Mouse (Mus musculus): ENCODE results near the gene Lnpep. TPM values are rescaled to one million over a fixed set of nuclear protein-coding genes. Genes with fewer than 3 reads are reported as not detected.

Gene Lnpep
- 34.6 and 36.5 TPM in 2 replicates for total RNA-seq (2012; rRNA removed)
- total RNA-seq (2014; rRNA removed): 33.6 and 36.6 TPM in 2 replicates
- polyA plus RNA-seq (2012; ENCODE audit: insufficient read length, low read depth): 19.1 and 40.8 TPM in 2 replicates

DNA sequence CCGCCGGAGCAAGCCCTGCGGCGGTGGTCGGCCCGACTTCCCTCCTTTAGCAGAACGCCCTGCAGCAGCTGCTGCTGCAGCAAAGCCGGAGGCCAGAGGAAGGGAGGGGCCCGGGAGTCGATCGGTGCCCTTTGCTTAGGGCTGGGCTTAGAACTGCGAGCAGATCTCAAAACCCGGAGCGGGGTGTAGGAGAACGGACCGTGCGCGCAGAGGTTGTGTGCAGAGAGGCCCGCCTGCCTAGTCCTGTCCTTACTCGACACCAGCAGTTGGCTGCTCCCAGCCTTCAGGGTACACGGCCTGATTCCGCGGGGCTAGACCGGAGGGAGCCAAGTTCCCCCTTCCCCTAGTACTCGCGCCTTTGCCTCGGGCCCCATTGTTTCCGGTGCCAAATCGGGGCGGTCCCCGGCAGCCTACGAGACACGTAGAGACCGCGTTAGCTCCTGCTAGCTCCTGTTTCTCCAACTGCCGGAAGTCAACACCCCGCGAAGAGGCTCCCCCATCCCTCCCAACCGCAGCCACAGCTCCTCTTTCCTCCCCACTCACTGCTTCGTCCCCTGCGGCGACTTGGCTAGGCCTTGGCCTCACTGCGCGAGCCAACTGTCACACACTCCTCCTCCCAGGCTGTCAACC, at the start of gene Lnpep:
Lnpep (minus strand) TSS at position 94 of the 630 bp plus-strand sequence.
- Histone ChIP-seq H3K9me3 (replicated peaks; ENCODE audit: low read length) (peaks cover 2% of the 10 kb centered on the region), H3K9ac (ENCODE audit: insufficient read depth, low read depth) (peak within 1 kb of the TSS; percentile 90), H3K4me3 (replicated peaks in 1 of 3; ENCODE audit: low read depth in 2 of 3, low read length in 2 of 3, poor library complexity in 1 of 3) (peak within 1 kb of the TSS; percentile 93 to 96 (median 93)), H3K27me3 (replicated peaks) (no peaks in the 10 kb centered on the region), H3K36me3 (replicated peaks in 1 of 2; ENCODE audit: control insufficient read depth in 1 of 2, insufficient read depth in 1 of 2, low read length in 1 of 2) (no peaks in the 10 kb centered on the region), H3K79me2 (replicated peaks; ENCODE audit: control insufficient read depth, extremely low read depth, insufficient read depth, poor library complexity, severe bottlenecking) (peaks cover 30% of the 10 kb centered on the region), H3K4me1 (ENCODE audit: control insufficient read depth in 1 of 2, insufficient read depth in 2 of 2) (peaks cover 0 to 11% of the 10 kb centered on the region in 2 experiments; a peak in 1 of 4 replicates), H3K27ac (ENCODE audit: insufficient read depth, low read depth) (peak within 1 kb of the TSS; percentile 97), H3K4me2 (ENCODE audit: insufficient read depth, low read depth, poor library complexity, severe bottlenecking) (peak within 1 kb of the TSS; percentile 91)
- TF ChIP-seq RCOR1 (conservative IDR thresholded peaks at IDR 0.05; ENCODE audit: low read depth, low read length) (0 out of 2 replicates have a peak, but pooled peaks have one; percentile 51), CHD2 (IDR thresholded peaks at IDR 0.05; ENCODE audit: low read length) (peak; percentile 72), MXI1 (IDR thresholded peaks at IDR 0.05; ENCODE audit: low read depth, low read length) (peak; percentile 27), SMC3 (IDR thresholded peaks at IDR 0.05; ENCODE audit: low read depth, low read length) (no peak; the same call in 1 of the 2 replicates), ZMIZ1 (IDR thresholded peaks at IDR 0.05; ENCODE audit: low read depth, low read length) (peak; percentile 72), JUN (IDR thresholded peaks at IDR 0.05; ENCODE audit: insufficient read depth, low read depth, low read length) (no peak), MAFK (IDR thresholded peaks at IDR 0.05; ENCODE audit: insufficient replicate concordance, low read length) (0 out of 2 replicates have a peak, but pooled peaks have one; percentile 25), E2F4 (IDR thresholded peaks at IDR 0.05; ENCODE audit: insufficient replicate concordance, low read depth, low read length) (peak; percentile 89; the same call in 1 of the 2 replicates), BHLHE40 (IDR thresholded peaks at IDR 0.05; ENCODE audit: low read depth, low read length) (peak; percentile 52), MAX (IDR thresholded peaks at IDR 0.05; ENCODE audit: low read length) (peak; percentile 89), UBTF (IDR thresholded peaks at IDR 0.05; ENCODE audit: low read depth, low read length) (no peak), CTCF (conservative IDR thresholded peaks at IDR 0.05 in 1 of 2, IDR thresholded peaks at IDR 0.05 in 1 of 2; ENCODE audit: low read depth in 2 of 2, low read length in 2 of 2) (no peak), ZNF384 (IDR thresholded peaks at IDR 0.05; ENCODE audit: low read depth, low read length) (no peak), ELF1 (IDR thresholded peaks at IDR 0.05; ENCODE audit: low read depth, low read length) (peak; percentile 87), RAD21 (IDR thresholded peaks at IDR 0.05; ENCODE audit: low read depth, low read length) (no peak), MYC (IDR thresholded peaks at IDR 0.05; ENCODE audit: low read depth, low read length) (peak; percentile 65; the same call in 1 of the 2 replicates), USF1 (IDR thresholded peaks at IDR 0.05; ENCODE audit: low read depth, low read length) (no peak), POLR2AphosphoS2 (IDR thresholded peaks at IDR 0.05; ENCODE audit: low read depth, low read length) (peak; percentile 71; the same call in 1 of the 2 replicates), GABPA (IDR thresholded peaks at IDR 0.05; ENCODE audit: insufficient replicate concordance, low read depth, low read length) (no peak), MEF2A (IDR thresholded peaks at IDR 0.05; ENCODE audit: borderline replicate concordance, low read depth, low read length) (peak; percentile 77), ZKSCAN1 (IDR thresholded peaks at IDR 0.05; ENCODE audit: borderline replicate concordance, low read depth, low read length) (no peak), NRF1 (IDR thresholded peaks at IDR 0.05; ENCODE audit: low read depth, low read length) (peak; percentile 45; the same call in 1 of the 2 replicates), ZC3H11A (IDR thresholded peaks at IDR 0.05; ENCODE audit: low read depth, low read length) (no peak), TCF12 (IDR thresholded peaks at IDR 0.05; ENCODE audit: low read depth, low read length) (peak; percentile 90), USF2 (conservative IDR thresholded peaks at IDR 0.05; ENCODE audit: low read depth, low read length) (no peak), IRF4 (IDR thresholded peaks at IDR 0.05; ENCODE audit: low read depth, low read length) (peak; percentile 74), EP300 (IDR thresholded peaks at IDR 0.05; ENCODE audit: low read length) (peak; percentile 45; the same call in 1 of the 2 replicates), CHD1 (IDR thresholded peaks at IDR 0.05; ENCODE audit: low read depth, low read length) (no peak; the same call in 1 of the 2 replicates), POLR2A (IDR thresholded peaks at IDR 0.05; ENCODE audit: low read depth, low read length) (peak; percentile 74), NELFE (IDR thresholded peaks at IDR 0.05; ENCODE audit: low read depth, low read length) (peak; percentile 64; the same call in 1 of the 2 replicates), MAZ (IDR thresholded peaks at IDR 0.05; ENCODE audit: low read depth, low read length) (peak; percentile 96), SIN3A (IDR thresholded peaks at IDR 0.05; ENCODE audit: low read length) (peak; percentile 83), TBP (conservative IDR thresholded peaks at IDR 0.05; ENCODE audit: low read depth, low read length) (peak; percentile 91), ETS1 (conservative IDR thresholded peaks at IDR 0.05; ENCODE audit: low read depth, low read length) (peak; percentile 81), PAX5 (IDR thresholded peaks at IDR 0.05; ENCODE audit: low read length) (no peak), JUND (conservative IDR thresholded peaks at IDR 0.05; ENCODE audit: low read depth, low read length) (no peak), HCFC1 (IDR thresholded peaks at IDR 0.05; ENCODE audit: low read depth, low read length) (peak; percentile 72), KAT2A (IDR thresholded peaks at IDR 0.05; ENCODE audit: insufficient replicate concordance, low read length) (peak; percentile 69; the same call in 1 of the 2 replicates)
- in situ Hi-C loops (cut with MboI; ENCODE audit: low pct_ligation_motif_present, low pct_unique_long_range_greater_than_20kb, low sequenced_read_pairs): no loop called here
- dilution Hi-C loops (cut with MboI; ENCODE audit: extremely low pct_ligation_motif_present, extremely low pct_unique_long_range_greater_than_20kb, low sequenced_read_pairs): no loop called here
- DNase-seq (ENCODE audit: extremely low read depth): peak; percentile 94
